Mouse (Mus musculus) stomach, postnatal 0 days (tissue): ENCODE results near the gene Tmem184b. TPM values are rescaled to one million over a fixed set of nuclear protein-coding genes. Genes with fewer than 3 reads are reported as not detected.
A peak's percentile ranks its signal among the peaks of the same experiment; 100 is the strongest.

ENCODE experiments used
- ATAC-seq: fragments of 200-750 bp; cut with Nextera tagmentation; 2 replicates; pipeline ENCODE4 v1.8.0; 2017; ENCODE audit not compliant: low FRiP score, low TSS enrichment
- DNase-seq: peaks from one replicate; pipeline ENCODE4 v3.0.0-alpha.2; 2016; ENCODE audit warnings: low spot score
- H3K27ac ChIP-seq: fragments of 300-500 bp; sonication (generic); replicated peaks from 2 replicates; pipeline ENCODE4 v1.5.1; 2014; ENCODE audit warnings: mild to moderate bottlenecking, control low read depth
- H3K27me3 ChIP-seq: fragments of 300-500 bp; sonication (generic); 2 replicates; pipeline ENCODE4 v1.6.1; 2014; ENCODE audit warnings: low read length; ENCODE audit not compliant: control insufficient read depth, insufficient read depth
- H3K36me3 ChIP-seq: fragments of 300-500 bp; sonication (generic); 2 replicates; pipeline ENCODE4 v1.6.1; 2014; ENCODE audit warnings: low read length, mixed read lengths; ENCODE audit not compliant: control insufficient read depth, insufficient read depth
- H3K4me1 ChIP-seq: fragments of 300-500 bp; sonication (generic); replicated peaks from 2 replicates; pipeline ENCODE4 v1.6.1; 2014; ENCODE audit warnings: antibody characterized with exemption; ENCODE audit not compliant: control insufficient read depth, insufficient read depth
- H3K4me2 ChIP-seq: fragments of 300-500 bp; sonication (generic); replicated peaks from 2 replicates; pipeline ENCODE4 v1.6.1; 2014; ENCODE audit warnings: low read depth, mild to moderate bottlenecking, control low read depth, moderate library complexity
- H3K4me3 ChIP-seq: fragments of 300-500 bp; sonication (generic); 2 replicates; pipeline ENCODE4 v1.5.1; 2014; ENCODE audit warnings: low read depth, low read length, control low read depth
- H3K9ac ChIP-seq: fragments of 300-500 bp; sonication (generic); 2 replicates; pipeline ENCODE4 v1.6.1; 2014; ENCODE audit warnings: mild to moderate bottlenecking, low read length, control low read depth, mixed read lengths
- H3K9me3 ChIP-seq: fragments of 300-500 bp; sonication (generic); 2 replicates; pipeline ENCODE4 v1.6.1; 2016; ENCODE audit warnings: low read length; ENCODE audit not compliant: control insufficient read depth
- CTCF ChIP-seq: IDR thresholded peaks from 2 replicates; pipeline ENCODE4 v1.5.1; 2016; ENCODE audit warnings: antibody characterized with exemption, low read depth, mild to moderate bottlenecking, moderate library complexity
- EP300 ChIP-seq: optimal IDR thresholded peaks from 2 replicates; pipeline ENCODE3; 2016; ENCODE audit warnings: antibody characterized with exemption
- WGBS: fragments of 180-500 bp; shearing (Covaris S2); extraction: QIAGEN DNeasy Blood & Tissue Kit; methylation state at CpG from one replicate; pipeline ENCODE4 v1.1.7; 2014; 5-methylcytosine and 5-hydroxymethylcytosine counted together
- polyA plus RNA-seq: library from polyadenylated mRNA; unstranded; fragments of >200 nt; fragmentation: Nextera tagmentation; extraction: Ambion mirVana; gene quantifications from 2 replicates; pipeline ENCODE4 v1.2.1, GENCODE M21; 2015

Gene Tmem184b
- polyA plus RNA-seq, 1 experiment from 2014 or later: 21.2 TPM

DNA sequence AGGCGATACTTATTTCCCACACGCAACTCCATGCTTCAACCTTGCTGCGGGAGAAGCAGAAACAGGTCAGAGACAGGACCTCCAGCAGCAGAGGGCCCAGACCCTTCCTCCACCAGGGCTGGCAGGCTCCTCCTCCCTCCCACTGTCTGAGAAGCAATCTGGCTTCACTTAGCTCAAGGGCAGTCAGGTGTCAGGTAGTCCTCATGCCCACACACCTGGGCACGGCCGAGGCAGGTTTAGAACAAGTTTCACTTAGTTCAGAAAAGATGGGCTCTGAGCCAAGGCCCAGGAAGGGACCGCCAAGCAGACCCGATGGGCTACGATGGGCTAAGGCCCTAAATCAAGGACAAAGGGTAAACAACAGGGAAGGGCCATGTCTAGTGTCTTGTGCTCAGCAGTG, 35.4 kb upstream of the Tmem184b start:
- no peak for TF ChIP-seq EP300
- no peak for TF ChIP-seq CTCF
- H3K9me3 ChIP-seq: no peaks in the 10 kb centered on the region
- 58% methylated on average over 8 of the region's 8 CpGs for WGBS
- H3K4me2 ChIP-seq: no peak overlapping the region
- peaks cover 6% of the 10 kb centered on the region for H3K4me1 ChIP-seq
- H3K27me3 ChIP-seq: no peaks in the 10 kb centered on the region
- no peak for ATAC-seq
- DNase-seq: no peak
- H3K4me3 ChIP-seq: no peak overlapping the region
- H3K36me3 ChIP-seq: no peaks in the 10 kb centered on the region; the same call in 1 of the 2 replicates
- 0 out of 2 replicates have a peak overlapping the region, but pooled peaks have one; percentile 13 for H3K9ac ChIP-seq
- 0 out of 2 replicates have a peak overlapping the region, but pooled peaks have one; percentile 61 for H3K27ac ChIP-seq

- 0 out of 2 replicates have a peak overlapping the region, but pooled peaks have one; percentile 61 for H3K27ac ChIP-seq
These were observed 34.9 kb upstream of the Tmem184b start for GRCm38 (mm10) chr15:79438209-79438810.

GRCm38 (mm10) chr15:79437541-79438208, 34.3 kb upstream of the Tmem184b start:
- Histone ChIP-seq H3K27ac (no peak overlapping the region), H3K27me3 (no peaks in the 10 kb centered on the region), H3K9ac (no peak overlapping the region), H3K4me2 (no peak overlapping the region), H3K4me3 (no peak overlapping the region), H3K4me1 (peaks cover 6% of the 10 kb centered on the region), H3K36me3 (no peaks in the 10 kb centered on the region; the same call in 1 of the 2 replicates), H3K9me3 (no peaks in the 10 kb centered on the region)
- WGBS: 79% methylated on average over 12 of the region's 12 CpGs
- TF ChIP-seq EP300: no peak
- TF ChIP-seq CTCF: no peak
- DNase-seq (no peak), ATAC-seq (no peak)

More at GRCm38 (mm10) chr15:79438209-79438810, 34.9 kb upstream of the Tmem184b start:
- no peaks in the 10 kb centered on the region for H3K9me3 ChIP-seq
- WGBS: 73% methylated on average over 6 of the region's 6 CpGs
- no peak for ATAC-seq
- no peak overlapping the region for H3K4me2 ChIP-seq
- H3K27me3 ChIP-seq: no peaks in the 10 kb centered on the region
- H3K9ac ChIP-seq: 0 out of 2 replicates have a peak overlapping the region, but pooled peaks have one; percentile 13
- no peaks in the 10 kb centered on the region; the same call in 1 of the 2 replicates for H3K36me3 ChIP-seq
- TF ChIP-seq CTCF: no peak
- no peak for TF ChIP-seq EP300
- peaks cover 6% of the 10 kb centered on the region for H3K4me1 ChIP-seq
- no peak for DNase-seq
- H3K4me3 ChIP-seq: no peak overlapping the region

DNA sequence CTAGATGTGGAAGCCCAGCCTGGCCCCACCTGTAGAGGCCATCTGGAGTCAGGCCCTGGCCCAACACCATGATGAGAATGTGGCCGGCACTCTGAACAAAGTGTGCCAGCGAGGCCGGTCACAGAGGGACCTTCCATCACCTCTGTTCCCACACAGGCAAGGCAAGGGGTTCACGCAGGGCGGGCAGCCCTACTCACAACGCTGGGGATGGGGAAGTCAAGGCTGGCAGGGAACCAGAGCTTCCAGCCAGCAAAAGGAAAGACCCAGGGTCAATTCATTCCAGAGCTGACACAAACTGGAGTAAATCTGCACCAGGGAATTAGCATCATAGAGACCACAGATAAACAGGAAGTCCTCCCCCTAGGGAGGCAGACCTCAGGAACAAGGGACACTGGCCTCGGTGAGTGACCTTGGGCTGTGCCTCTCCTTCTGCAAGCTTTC, 33.1 kb upstream of the Tmem184b start:
- Histone ChIP-seq H3K4me3 (no peak overlapping the region), H3K27ac (no peak overlapping the region), H3K9ac (no peak overlapping the region), H3K36me3 (peaks cover 4% of the 10 kb centered on the region; the same call in 1 of the 2 replicates), H3K4me2 (no peak overlapping the region), H3K27me3 (no peaks in the 10 kb centered on the region), H3K4me1 (peaks cover 6% of the 10 kb centered on the region), H3K9me3 (no peaks in the 10 kb centered on the region)
- TF ChIP-seq CTCF (no peak), EP300 (no peak)
- ATAC-seq: no peak
- no peak for DNase-seq
- 68% methylated on average over 7 of the region's 7 CpGs for WGBS

GRCm38 (mm10) chr15:79435191-79435671, 31.9 kb upstream of the Tmem184b start:
- no peaks in the 10 kb centered on the region for H3K9me3 ChIP-seq
- TF ChIP-seq CTCF: no peak
- no peak for TF ChIP-seq EP300
- no peaks in the 10 kb centered on the region for H3K27me3 ChIP-seq
- no peak overlapping the region for H3K4me2 ChIP-seq
- peaks cover 4% of the 10 kb centered on the region; the same call in 1 of the 2 replicates for H3K36me3 ChIP-seq
- WGBS: 38% methylated on average over 6 of the region's 7 CpGs
- no peak overlapping the region; the same call in 1 of the 2 replicates for H3K27ac ChIP-seq
- H3K9ac ChIP-seq: 0 out of 2 replicates have a peak overlapping the region, but pooled peaks have one; percentile 8
- ATAC-seq (peak; percentile 35), DNase-seq (no peak)
- H3K4me1 ChIP-seq: peaks cover 6% of the 10 kb centered on the region
- H3K4me3 ChIP-seq: no peak overlapping the region
